Mouse (Mus musculus): ENCODE data around the gene 1700061G19Rik. TPM values are rescaled to one million over a fixed set of nuclear protein-coding genes. Genes with fewer than 3 reads are reported as not detected.

1700061G19Rik gene
- total RNA-seq, 2 experiments from 2014 or later: 0.14 to 0.40 TPM

- DNase-seq (ENCODE audit: low spot score in 2 of 2): no peak
Observed at GRCm38 (mm10) chr17:56919725-56920124, 44.4 kb downstream of the 1700061G19Rik start.

DNA sequence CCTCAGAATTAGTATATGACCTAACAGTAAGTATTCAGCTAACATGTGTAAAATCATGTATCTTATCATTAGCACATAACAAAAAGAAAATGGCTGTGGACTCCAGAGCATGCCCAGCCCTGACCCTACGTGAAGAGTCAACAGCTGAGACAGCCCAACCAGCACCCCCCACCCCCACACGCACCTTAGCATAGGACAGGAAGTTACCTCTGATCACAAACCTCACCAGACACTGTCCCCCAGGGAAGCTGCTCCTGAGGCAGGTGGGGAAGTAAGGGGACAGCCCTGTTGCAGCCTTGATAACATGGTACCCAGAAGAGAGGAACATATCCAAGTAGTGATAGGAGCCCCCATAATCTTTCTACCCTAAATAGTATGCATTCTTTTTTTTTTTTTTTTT lies 50.7 kb downstream of the 1700061G19Rik start:
- DNase-seq (ENCODE audit: low spot score in 2 of 2): no peak

DNA sequence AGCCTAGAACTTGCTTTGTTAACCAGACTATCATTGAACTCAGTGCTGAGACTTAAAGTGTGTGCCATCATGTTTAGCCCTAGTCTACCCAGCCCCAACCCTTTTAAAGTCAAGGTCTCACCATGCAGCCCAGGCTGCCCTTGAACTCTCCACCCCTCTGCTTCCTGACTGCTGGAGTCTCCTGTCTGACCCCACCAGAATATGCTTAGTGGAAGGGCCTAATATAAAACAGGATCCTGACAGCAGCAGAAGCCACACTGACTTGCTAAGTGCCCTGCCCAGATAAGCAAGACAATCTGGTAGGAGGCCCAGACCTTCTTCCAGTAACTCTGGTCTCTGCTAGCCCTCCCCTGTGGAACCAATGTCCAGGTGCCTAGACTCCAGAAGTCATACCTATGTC lies 53.8 kb downstream of the 1700061G19Rik start:
- no peak for DNase-seq (ENCODE audit: low spot score in 2 of 2)

DNA sequence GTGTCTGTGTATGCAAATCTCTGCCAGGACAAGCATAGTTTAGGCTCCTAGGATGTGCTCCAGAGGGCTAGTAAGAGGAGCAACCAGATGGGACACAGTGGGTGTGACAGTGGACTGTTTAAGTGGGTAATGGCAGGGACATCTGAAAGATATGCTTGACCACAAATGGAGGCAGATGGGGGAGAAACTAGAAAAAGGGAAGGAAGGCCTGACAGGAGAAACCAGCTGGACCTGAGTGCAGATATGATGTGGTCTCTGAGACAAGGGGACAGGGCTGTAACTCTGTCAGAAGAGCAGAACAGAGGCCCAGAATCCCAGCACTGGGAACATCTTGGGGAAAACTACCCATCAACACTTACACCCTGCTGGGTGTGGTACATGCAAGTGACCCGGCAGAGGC lies 54.3 kb downstream of the 1700061G19Rik start:
- no peak for DNase-seq (ENCODE audit: low spot score in 2 of 2)

DNA sequence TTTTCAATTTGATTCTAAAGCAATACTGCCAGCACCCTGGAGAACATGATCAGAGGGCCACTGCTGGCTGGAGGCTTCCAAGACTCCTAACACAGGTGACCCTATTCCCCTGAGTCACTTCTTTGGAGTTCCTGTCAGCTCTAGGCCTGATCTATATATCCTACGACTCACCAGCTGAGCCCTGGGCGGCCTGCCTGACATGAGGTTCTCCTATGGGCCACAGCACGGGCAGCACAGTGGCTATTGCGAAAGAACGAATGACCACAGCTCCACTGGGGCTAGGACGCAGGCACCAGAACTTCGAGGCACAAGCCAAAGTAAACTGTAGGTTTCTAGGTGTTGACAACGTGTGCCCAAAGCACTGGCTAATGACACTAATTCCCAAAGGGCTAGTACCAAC lies 54.7 kb downstream of the 1700061G19Rik start:
- no peak for DNase-seq (ENCODE audit: low spot score in 2 of 2)

DNA sequence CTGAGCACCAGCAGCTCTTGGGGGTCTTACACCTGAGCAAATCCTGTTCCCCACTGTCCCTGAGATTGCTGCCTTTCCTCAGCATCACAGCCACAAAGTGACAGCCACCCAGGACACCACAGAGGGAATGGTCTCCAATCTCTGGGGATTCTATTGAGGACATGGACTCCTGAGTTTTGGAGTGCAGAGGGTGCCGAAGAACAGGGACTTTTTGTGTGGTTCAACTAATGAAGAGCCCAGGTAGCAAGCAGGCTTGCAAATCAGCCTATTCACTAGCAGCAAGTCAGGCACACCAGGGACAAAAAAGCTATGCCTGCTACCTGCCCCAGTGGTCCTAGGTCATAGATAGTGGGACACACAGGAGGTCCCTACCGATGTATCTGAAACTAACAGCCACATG lies 58.1 kb downstream of the 1700061G19Rik start:
- DNase-seq (ENCODE audit: low spot score in 2 of 2): no peak

GRCm38 (mm10) chr17:56934545-56935330 lies 59.5 kb downstream of the 1700061G19Rik start:
- peak in 1 of 2 experiments; percentile 22 for DNase-seq (ENCODE audit: low spot score in 2 of 2)

GRCm38 (mm10) chr17:56935363-56936131 lies 60.3 kb downstream of the 1700061G19Rik start, which contains the start of gene Mllt1:
Gene Mllt1 (minus strand): TSS chr17:56935415.
- DNase-seq (ENCODE audit: low spot score in 2 of 2): peak; percentile 99

DNA sequence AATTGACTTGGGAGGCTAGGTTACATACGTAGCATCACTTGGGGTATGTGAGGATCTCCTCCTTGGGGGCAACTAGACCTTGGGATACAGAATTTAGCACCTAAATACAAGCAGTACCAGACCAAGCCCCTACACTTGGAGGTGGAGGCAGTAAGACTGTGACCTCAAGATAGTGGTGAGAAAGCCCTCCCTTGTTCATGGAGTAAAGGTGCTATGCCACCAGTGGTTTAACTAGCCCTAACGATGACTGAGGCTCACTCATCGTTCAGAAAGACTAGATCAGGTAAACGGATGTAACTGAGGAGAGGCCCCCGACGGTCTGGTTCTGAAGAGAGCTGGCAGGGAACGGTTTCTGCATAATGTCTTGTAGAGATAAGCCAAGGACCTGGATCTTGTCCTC lies 61.5 kb downstream of the 1700061G19Rik start:
- DNase-seq (ENCODE audit: low spot score in 2 of 2): no peak

Other genes with a start within 250 kb of the 1700061G19Rik start
- gene Lonp1, start 248.6 kb upstream of the 1700061G19Rik start, total RNA-seq (2021): 10 to 100 TPM; 57.1 to 60.6 TPM
- under 1 TPM; 0.84 TPM for gene Catsperd, start 247.3 kb upstream of the 1700061G19Rik start, total RNA-seq (2021)
- gene Ranbp3, start 202.2 kb upstream of the 1700061G19Rik start, total RNA-seq (2021): 10 to 100 TPM; 89.7 to 91.2 TPM
- 100 to 1,000 TPM; 218 to 234 TPM for gene Ndufa11, start 157.7 kb upstream of the 1700061G19Rik start, total RNA-seq (2021)
- 10 to 100 TPM in 1 of 2 experiments, 1 to 10 TPM in 1; 9.6 to 13.5 TPM for gene Vmac, start 157.5 kb upstream of the 1700061G19Rik start, total RNA-seq (2021)
- 1 to 10 TPM; 3.4 to 4.7 TPM for gene Nrtn, start 117.9 kb upstream of the 1700061G19Rik start, total RNA-seq (2021)
- gene Dus3l, start 110.7 kb upstream of the 1700061G19Rik start, total RNA-seq (2021): 10 to 100 TPM; 61.8 to 63.0 TPM
- gene Prr22, start 105.2 kb upstream of the 1700061G19Rik start, total RNA-seq (2021): 1 to 10 TPM in 1 of 2 experiments, under 1 TPM in 1; 0.88 to 1.1 TPM
- gene Rfx2, start 44.5 kb upstream of the 1700061G19Rik start, total RNA-seq (2021): 1 to 10 TPM; 2.6 to 2.7 TPM
- gene Acsbg2, start 1.0 kb upstream of the 1700061G19Rik start, total RNA-seq (2021): not detected
- 10 to 100 TPM; 86.7 to 95.8 TPM for gene Mllt1, start 59.9 kb downstream of the 1700061G19Rik start, total RNA-seq (2021)
- not detected for gene Acer1, start 106.6 kb downstream of the 1700061G19Rik start, total RNA-seq (2021)
- gene Clpp, start 114.8 kb downstream of the 1700061G19Rik start, total RNA-seq (2021): 10 to 100 TPM; 63.8 to 67.7 TPM
- gene Alkbh7, start 121.9 kb downstream of the 1700061G19Rik start, total RNA-seq (2021): 10 to 100 TPM; 26.1 to 28.1 TPM
- under 1 TPM in 1 of 2 experiments, not detected in 1; 0.82 TPM for gene Pspn, start 124.5 kb downstream of the 1700061G19Rik start, total RNA-seq (2021)
- 10 to 100 TPM; 60.7 to 64.5 TPM for gene Gtf2f1, start 135.8 kb downstream of the 1700061G19Rik start, total RNA-seq (2021)
- under 1 TPM in 1 of 2 experiments, not detected in 1; 0.49 TPM for gene Gm17949, start 136.0 kb downstream of the 1700061G19Rik start, total RNA-seq (2021)
- gene Khsrp, start 156.0 kb downstream of the 1700061G19Rik start, total RNA-seq (2021): 100 to 1,000 TPM; 106 to 108 TPM
- under 1 TPM in 1 of 2 experiments, not detected in 1; 0.40 TPM for gene Slc25a41, start 166.2 kb downstream of the 1700061G19Rik start, total RNA-seq (2021)
- 1 to 10 TPM in 1 of 2 experiments, under 1 TPM in 1; 0.68 to 1.6 TPM for gene Crb3, start 183.6 kb downstream of the 1700061G19Rik start, total RNA-seq (2021)
- gene Slc25a23, start 184.4 kb downstream of the 1700061G19Rik start, total RNA-seq (2021): 100 to 1,000 TPM; 314 to 325 TPM
- gene Dennd1c, start 203.0 kb downstream of the 1700061G19Rik start, total RNA-seq (2021): 1 to 10 TPM; 1.2 to 1.8 TPM
- 100 to 1,000 TPM; 543 to 577 TPM for gene Tubb4a, start 212.3 kb downstream of the 1700061G19Rik start, total RNA-seq (2021)
- under 1 TPM; 0.37 to 0.52 TPM for gene Tnfsf9, start 229.8 kb downstream of the 1700061G19Rik start, total RNA-seq (2021)